Mouse (Mus musculus) hindbrain, embryonic 16.5 days (tissue): ENCODE measurements at regions not wholly inside any gene's neighbourhood (a gene's known extent, or its start where the extent isn't known, plus 50 kb on each side); places are given as distances from the start of the nearest gene placed in this dataset.

ENCODE experiments used
- ATAC-seq: fragments of 200-750 bp; cut with Nextera tagmentation; 2 replicates; pipeline ENCODE4 v1.8.0; 2017; ENCODE audit warnings: moderate TSS enrichment, moderate library complexity
- H3K27ac ChIP-seq: fragments of 300-500 bp; sonication (generic); 2 replicates; pipeline ENCODE4 v1.5.1; 2014; ENCODE audit warnings: low read depth, mild to moderate bottlenecking, control low read depth, low read length, moderate library complexity
- H3K27me3 ChIP-seq: fragments of 300-500 bp; sonication (generic); replicated peaks from 2 replicates; pipeline ENCODE4 v1.6.1; 2014; ENCODE audit warnings: low read length; ENCODE audit not compliant: control insufficient read depth, insufficient read depth
- H3K36me3 ChIP-seq: fragments of 300-500 bp; sonication (generic); 2 replicates; pipeline ENCODE4 v1.6.1; 2014; ENCODE audit warnings: mild to moderate bottlenecking, low read length, moderate library complexity, mixed read lengths; ENCODE audit not compliant: control insufficient read depth, insufficient read depth
- H3K4me1 ChIP-seq: fragments of 300-500 bp; sonication (generic); 2 replicates; pipeline ENCODE4 v1.6.1; 2014; ENCODE audit warnings: low read depth, low read length; ENCODE audit not compliant: control insufficient read depth, insufficient read depth
- H3K4me2 ChIP-seq: fragments of 300-500 bp; sonication (generic); 2 replicates; pipeline ENCODE4 v1.6.1; 2014; ENCODE audit warnings: mild to moderate bottlenecking, low read length, control low read depth, moderate library complexity
- H3K4me3 ChIP-seq: fragments of 300-500 bp; sonication (generic); 2 replicates; pipeline ENCODE4 v1.5.1; 2014; ENCODE audit warnings: mild to moderate bottlenecking, low read length, control low read depth, moderate library complexity
- H3K9ac ChIP-seq: fragments of 300-500 bp; sonication (generic); 2 replicates; pipeline ENCODE4 v1.6.1; 2014; ENCODE audit warnings: low read depth, mild to moderate bottlenecking, control low read depth, low read length, moderate library complexity
- H3K9me3 ChIP-seq: fragments of 300-500 bp; sonication (generic); 2 replicates; pipeline ENCODE4 v1.6.1; 2014; ENCODE audit warnings: mild to moderate bottlenecking, low read length, moderate library complexity; ENCODE audit not compliant: control insufficient read depth
- WGBS: fragments of 180-500 bp; shearing (Covaris S2); extraction: QIAGEN DNeasy Blood & Tissue Kit; methylation state at CpG from one replicate; pipeline ENCODE4 v1.1.7; 2014; 5-methylcytosine and 5-hydroxymethylcytosine counted together

DNA sequence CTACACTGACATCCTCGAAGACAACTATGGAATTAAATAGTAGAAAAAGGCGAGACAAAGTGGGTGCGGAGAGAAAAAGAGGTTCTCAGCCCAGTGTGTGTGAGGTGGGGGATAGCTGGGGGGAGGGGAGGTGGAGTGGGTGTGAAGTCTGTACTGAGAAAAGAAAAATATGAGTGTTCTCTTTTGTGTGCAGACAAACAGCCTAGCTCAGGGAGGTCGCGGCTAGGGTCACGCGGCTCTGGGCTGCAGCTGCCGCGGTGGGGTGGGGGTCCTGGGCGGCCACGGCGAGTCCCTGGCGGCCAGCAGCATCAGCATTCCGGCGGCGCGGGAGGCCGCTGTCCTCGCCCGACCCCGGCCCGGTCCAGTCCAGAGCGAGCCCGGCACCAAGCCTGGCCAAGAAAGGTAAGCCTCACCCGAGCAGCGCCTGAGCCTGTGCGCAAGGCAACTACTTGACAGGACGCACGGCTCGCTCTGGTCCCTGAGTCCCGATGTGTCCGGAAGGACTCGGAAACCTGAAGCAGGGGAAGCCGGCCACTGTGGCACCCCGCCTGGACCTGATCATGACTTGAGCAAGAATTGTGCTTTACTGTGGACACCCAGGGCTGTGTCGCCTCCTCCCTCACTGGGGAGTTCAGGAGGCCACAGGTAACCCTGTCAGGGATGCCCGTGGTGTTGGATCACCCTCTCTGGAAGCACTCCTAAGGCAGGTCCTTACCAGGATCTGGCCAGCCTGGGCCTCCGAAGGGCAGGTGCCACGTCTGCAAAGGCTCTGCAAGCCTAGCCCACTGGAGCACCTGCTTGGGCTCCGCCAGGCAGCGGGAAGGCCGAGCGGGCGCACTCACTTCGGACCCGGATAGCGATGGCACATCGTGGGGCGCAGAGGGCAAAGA is 91.4 kb upstream of the Dio3 start:
- ATAC-seq = no peak
- Histone ChIP-seq H3K27me3 (peaks cover 33% of the 10 kb centered on the region), H3K27ac (no peak overlapping the region), H3K9me3 (no peaks in the 10 kb centered on the region), H3K36me3 (no peaks in the 10 kb centered on the region), H3K4me3 (peak overlapping the region; percentile 15; the same call in 1 of the 2 replicates), H3K4me2 (peak overlapping the region; percentile 39), H3K4me1 (peaks cover 20% of the 10 kb centered on the region), H3K9ac (0 out of 2 replicates have a peak overlapping the region, but pooled peaks have one; percentile 8)
- 2% methylated on average over 45 of the region's 49 CpGs for WGBS

DNA sequence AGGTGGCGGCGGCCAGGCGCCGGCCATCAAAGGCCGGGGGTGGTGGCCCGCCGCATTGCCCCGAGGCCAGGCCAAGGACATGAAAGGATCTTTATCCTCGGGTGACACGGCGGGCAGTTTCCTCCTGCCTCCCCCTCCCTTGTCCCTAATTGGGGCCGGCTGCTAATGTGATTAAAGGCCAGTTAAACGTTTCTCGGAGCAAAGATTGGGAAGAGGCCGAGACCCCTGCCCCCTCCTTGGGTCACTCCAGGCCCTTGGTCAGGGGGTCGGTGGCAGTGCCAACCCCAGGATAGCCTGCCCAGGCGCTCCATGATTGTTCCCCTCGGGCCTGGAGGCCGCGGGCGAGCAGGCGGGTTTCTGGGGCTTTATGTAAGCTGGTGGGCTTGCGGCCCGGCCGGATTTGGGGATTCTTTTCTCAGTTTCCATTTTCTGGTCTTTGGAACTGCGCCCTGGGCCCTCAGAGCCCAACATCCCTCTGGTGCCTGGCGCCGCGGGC is 90.7 kb upstream of the Dio3 start:
- Histone ChIP-seq H3K9me3 (no peaks in the 10 kb centered on the region), H3K27me3 (peaks cover 33% of the 10 kb centered on the region), H3K4me1 (peaks cover 20% of the 10 kb centered on the region), H3K27ac (no peak overlapping the region), H3K9ac (0 out of 2 replicates have a peak overlapping the region, but pooled peaks have one; percentile 1), H3K4me3 (peak overlapping the region; percentile 8), H3K4me2 (peak overlapping the region; percentile 39), H3K36me3 (no peaks in the 10 kb centered on the region)
- no peak for ATAC-seq
- 3% methylated on average over 29 of the region's 29 CpGs for WGBS

DNA sequence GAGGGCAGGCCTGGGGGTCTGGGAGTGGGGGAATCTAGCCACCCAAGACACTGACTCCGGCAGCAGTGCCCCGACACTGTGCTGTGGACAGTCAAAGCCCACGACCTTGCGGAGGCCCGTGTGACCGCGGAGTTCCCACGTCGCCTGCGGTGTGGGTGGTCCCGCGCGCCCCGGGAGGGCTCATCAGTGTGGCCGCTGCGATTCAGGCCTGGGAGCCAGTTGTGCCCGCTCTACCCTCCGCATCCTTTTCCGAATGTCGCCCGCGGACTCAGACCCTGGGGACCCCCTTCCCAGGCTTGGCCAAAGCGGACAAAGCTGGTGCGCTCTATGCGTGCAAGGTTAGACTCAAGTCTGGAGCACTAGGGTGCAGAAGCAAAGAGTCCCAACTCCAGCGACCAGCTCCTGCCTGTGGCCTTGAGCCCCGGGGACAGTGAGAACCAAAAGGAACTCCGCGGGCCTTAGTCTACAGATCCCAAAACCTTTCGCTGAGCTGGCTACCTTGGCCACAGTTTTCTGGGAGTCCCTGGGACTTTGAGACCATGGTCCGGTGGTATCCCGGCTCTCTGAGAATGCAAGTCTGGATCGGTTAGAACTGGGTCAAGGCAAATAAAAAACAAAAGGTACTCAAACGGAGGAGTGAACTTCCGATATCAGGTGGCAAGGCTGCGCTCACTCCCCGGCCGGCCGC is 90.1 kb upstream of the Dio3 start:
- no peak for ATAC-seq
- H3K9ac ChIP-seq = peak overlapping the region; percentile 37; the same call in 1 of the 2 replicates
- 2% methylated on average over 39 of the region's 39 CpGs for WGBS

DNA sequence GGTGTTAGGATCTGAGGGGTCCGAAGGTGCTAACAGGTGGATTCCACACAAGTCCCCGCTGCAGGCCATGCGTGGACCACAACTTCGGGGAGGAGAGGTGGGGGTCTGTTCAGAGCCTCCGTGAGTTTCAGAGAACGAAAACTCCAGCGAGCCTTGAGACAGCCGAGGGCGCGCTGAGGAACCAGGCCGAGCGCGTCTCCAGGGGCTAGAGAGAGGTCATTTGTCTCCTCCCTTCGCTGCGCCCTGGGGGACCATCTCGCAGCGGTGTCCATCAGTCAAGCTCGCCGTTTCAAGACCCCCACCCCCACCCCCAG is 89.6 kb upstream of the Dio3 start:
- no peak for ATAC-seq

More for the DNA sequence above, 90.1 kb upstream of the Dio3 start:
- H3K4me2 ChIP-seq = peak overlapping the region; percentile 45
- no peaks in the 10 kb centered on the region for H3K9me3 ChIP-seq
- no peak overlapping the region for H3K27ac ChIP-seq
- peak overlapping the region; percentile 23 for H3K4me3 ChIP-seq
- no peaks in the 10 kb centered on the region for H3K36me3 ChIP-seq
- peaks cover 33% of the 10 kb centered on the region for H3K27me3 ChIP-seq
- H3K4me1 ChIP-seq = peaks cover 20% of the 10 kb centered on the region

DNA sequence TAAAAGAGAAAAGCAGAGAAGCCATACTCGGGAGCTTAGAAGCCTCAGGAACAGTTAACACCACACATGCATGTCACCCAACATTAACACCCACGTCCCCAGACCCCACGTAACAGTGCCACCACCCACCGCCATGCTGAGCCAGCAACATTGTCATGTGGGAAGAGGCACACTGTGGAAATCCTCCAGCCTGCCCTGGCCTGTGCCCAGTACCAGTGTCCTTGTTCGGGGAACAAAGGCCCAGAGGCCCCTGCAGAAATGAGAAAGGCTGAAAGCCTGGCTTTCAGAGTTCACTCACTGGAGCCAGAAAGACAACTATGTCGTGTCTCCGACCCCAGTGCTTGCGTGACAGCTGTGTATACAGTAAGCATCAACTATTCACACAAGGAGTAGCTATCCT is 86.7 kb upstream of the Dio3 start:
- no peak overlapping the region for H3K9ac ChIP-seq
- H3K4me3 ChIP-seq = no peak overlapping the region
- no peaks in the 10 kb centered on the region for H3K36me3 ChIP-seq
- no peak for ATAC-seq
- H3K4me1 ChIP-seq = peaks cover 20% of the 10 kb centered on the region
- WGBS = 64% methylated on average over 8 of the region's 8 CpGs
- no peaks in the 10 kb centered on the region for H3K9me3 ChIP-seq
- H3K4me2 ChIP-seq = no peak overlapping the region
- no peak overlapping the region for H3K27ac ChIP-seq
- peaks cover 28% of the 10 kb centered on the region for H3K27me3 ChIP-seq

More for the DNA sequence above, 89.6 kb upstream of the Dio3 start:
- H3K9ac ChIP-seq = peak overlapping the region; percentile 37; the same call in 1 of the 2 replicates
- no peaks in the 10 kb centered on the region for H3K9me3 ChIP-seq
- peak overlapping the region; percentile 23 for H3K4me3 ChIP-seq
- H3K4me1 ChIP-seq = peaks cover 20% of the 10 kb centered on the region
- H3K36me3 ChIP-seq = no peaks in the 10 kb centered on the region
- H3K27me3 ChIP-seq = peaks cover 33% of the 10 kb centered on the region
- peak overlapping the region; percentile 45 for H3K4me2 ChIP-seq
- no peak overlapping the region for H3K27ac ChIP-seq
- 2% methylated on average over 19 of the region's 19 CpGs for WGBS

DNA sequence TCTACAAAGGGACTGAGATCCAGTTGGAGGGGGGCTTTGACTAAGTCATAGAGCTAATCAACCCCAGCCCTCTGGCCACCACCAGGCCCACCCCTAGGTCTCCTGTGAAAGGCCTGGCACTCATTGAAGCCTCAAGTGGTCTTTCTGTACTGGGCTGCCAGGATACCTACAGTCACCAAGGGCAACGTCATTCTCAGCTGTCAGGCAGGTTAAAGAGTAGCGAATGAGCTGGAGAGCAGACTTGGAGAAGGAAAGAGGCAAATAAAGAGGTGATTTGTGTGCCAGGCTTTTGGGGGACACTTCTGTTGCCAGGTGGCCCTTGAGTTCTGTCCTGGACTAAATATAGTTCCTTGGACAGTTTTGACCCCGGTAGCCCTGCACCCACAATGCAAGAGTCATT is 81.5 kb upstream of the Dio3 start:
- no peak overlapping the region for H3K27ac ChIP-seq
- H3K9ac ChIP-seq = no peak overlapping the region
- H3K36me3 ChIP-seq = no peaks in the 10 kb centered on the region
- no peaks in the 10 kb centered on the region for H3K9me3 ChIP-seq
- no peak overlapping the region for H3K4me2 ChIP-seq
- 66% methylated on average over 3 of the region's 3 CpGs for WGBS
- H3K4me3 ChIP-seq = no peak overlapping the region
- H3K27me3 ChIP-seq = no peaks in the 10 kb centered on the region; the same call in 1 of the 2 replicates
- ATAC-seq = peak; percentile 85
- no peaks in the 10 kb centered on the region for H3K4me1 ChIP-seq

DNA sequence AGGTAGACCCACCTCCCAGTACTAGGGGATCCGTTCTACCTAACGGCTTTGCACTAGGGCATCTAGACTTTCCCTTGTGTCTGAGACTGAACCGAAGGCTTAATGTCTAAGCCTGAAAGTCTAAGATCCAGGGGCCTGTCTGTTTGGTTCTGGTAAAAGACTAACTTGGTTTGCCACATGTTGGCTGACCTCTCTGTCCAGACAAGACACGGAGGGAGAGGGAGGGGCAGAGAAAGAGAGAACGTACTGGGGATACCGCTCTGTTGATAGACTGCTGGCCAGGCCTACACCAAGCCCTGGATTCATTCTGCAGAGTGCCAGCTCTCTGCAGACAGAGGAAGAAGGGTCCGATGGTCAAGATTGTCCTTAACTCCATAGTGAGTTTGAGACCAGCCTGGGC is 78.4 kb upstream of the Dio3 start:
- WGBS = 94% methylated on average over 7 of the region's 7 CpGs
- Histone ChIP-seq H3K9ac (no peak overlapping the region), H3K4me1 (no peaks in the 10 kb centered on the region), H3K9me3 (no peaks in the 10 kb centered on the region), H3K36me3 (no peaks in the 10 kb centered on the region), H3K27ac (no peak overlapping the region), H3K4me3 (no peak overlapping the region), H3K4me2 (no peak overlapping the region), H3K27me3 (no peaks in the 10 kb centered on the region; the same call in 1 of the 2 replicates)
- ATAC-seq = no peak

DNA sequence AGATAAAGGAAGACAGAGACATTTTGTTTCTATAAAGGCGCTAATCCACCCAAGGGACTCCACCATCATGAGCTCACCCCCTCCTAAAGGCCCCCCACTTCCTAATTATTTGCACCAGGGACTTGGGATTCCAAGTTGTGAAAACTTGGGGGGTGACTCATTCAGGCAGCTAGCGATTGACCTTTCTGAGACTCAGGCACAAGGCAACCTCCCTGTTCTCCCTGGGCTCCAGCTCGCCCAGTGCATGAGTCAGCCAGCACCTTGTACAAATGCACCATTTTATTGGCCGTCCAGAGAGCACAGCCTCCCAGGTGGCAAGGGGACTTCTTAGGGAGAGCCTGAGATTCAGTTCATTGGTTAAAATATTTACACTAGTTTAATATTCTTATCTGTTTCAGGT is 78.0 kb upstream of the Dio3 start:
- Histone ChIP-seq H3K4me3 (no peak overlapping the region), H3K4me1 (no peaks in the 10 kb centered on the region), H3K9me3 (no peaks in the 10 kb centered on the region), H3K9ac (no peak overlapping the region), H3K27ac (no peak overlapping the region), H3K27me3 (no peaks in the 10 kb centered on the region), H3K36me3 (no peaks in the 10 kb centered on the region), H3K4me2 (no peak overlapping the region)
- WGBS = 88% methylated on average over 4 of the region's 4 CpGs
- ATAC-seq = no peak
